Mouse (Mus musculus) stomach, embryonic 15.5 days (tissue): Measurements from ENCODE around the gene Vamp1. TPM values are rescaled to one million over a fixed set of nuclear protein-coding genes. Genes with fewer than 3 reads are reported as not detected.

Experiments used
- microRNA-seq: library from miRNA; unstranded; fragments of <30 nt; microRNA quantifications from one replicate; pipeline ENCODE4, GENCODE M21; 2016
- polyA plus RNA-seq: library from polyadenylated mRNA; unstranded; fragments of >200 nt; fragmentation: Nextera tagmentation; extraction: Ambion mirVana; gene quantifications from 2 replicates; pipeline ENCODE4 v1.2.1, GENCODE M21; 2015

Gene Vamp1
- polyA plus RNA-seq, 1 experiment from 2014 or later: 6.0 TPM

Small RNAs within 50 kb of the gene (microRNA-seq; reads per million reads assigned to microRNA genes)
- gene Mir3098: not detected
- gene Mir8113: not detected

Other genes starting within 250 kb of the Vamp1 start
- 3.8 and 4.3 TPM in 2 replicates for gene Pianp, start 218.9 kb upstream of the Vamp1 start, polyA plus RNA-seq
- 17.2 and 19.4 TPM in 2 replicates for gene Zfp384, start 206.4 kb upstream of the Vamp1 start, polyA plus RNA-seq
- 102 and 115 TPM in 2 replicates for gene Ing4, start 175.8 kb upstream of the Vamp1 start, polyA plus RNA-seq
- gene Acrbp, start 165.9 kb upstream of the Vamp1 start, polyA plus RNA-seq: 9.9 and 11.8 TPM in 2 replicates
- 4.6 and 5.0 TPM in 2 replicates for gene Lpar5, start 147.6 kb upstream of the Vamp1 start, polyA plus RNA-seq
- 58.6 and 62.3 TPM in 2 replicates for gene Chd4, start 119.6 kb upstream of the Vamp1 start, polyA plus RNA-seq
- gene Nop2, start 83.6 kb upstream of the Vamp1 start, polyA plus RNA-seq: 55.6 and 60.1 TPM in 2 replicates
- gene Iffo1, start 70.3 kb upstream of the Vamp1 start, polyA plus RNA-seq: 8.2 and 9.0 TPM in 2 replicates
- 1,509 and 1,865 TPM in 2 replicates for gene Gapdh, start 49.1 kb upstream of the Vamp1 start, polyA plus RNA-seq
- 107 and 108 TPM in 2 replicates for gene Ncapd2, start 23.9 kb upstream of the Vamp1 start, polyA plus RNA-seq
- gene Mrpl51, start 23.8 kb upstream of the Vamp1 start, polyA plus RNA-seq: 231 and 236 TPM in 2 replicates
- gene Tapbpl, start 16.3 kb downstream of the Vamp1 start, polyA plus RNA-seq: 8.0 and 8.8 TPM in 2 replicates
- 2.2 and 2.5 TPM in 2 replicates for gene Cd27, start 21.5 kb downstream of the Vamp1 start, polyA plus RNA-seq
- 0.12 TPM in 2 replicates for gene Tuba3a, start 70.5 kb downstream of the Vamp1 start, polyA plus RNA-seq
- gene Ltbr, start 98.3 kb downstream of the Vamp1 start, polyA plus RNA-seq: 62.7 and 64.5 TPM in 2 replicates
- 3.1 and 3.8 TPM in 2 replicates for gene Scnn1a, start 105.1 kb downstream of the Vamp1 start, polyA plus RNA-seq
- 67.6 and 69.5 TPM in 2 replicates for gene Tnfrsf1a, start 133.8 kb downstream of the Vamp1 start, polyA plus RNA-seq
- gene Plekhg6, start 165.2 kb downstream of the Vamp1 start, polyA plus RNA-seq: 3.1 and 3.9 TPM in 2 replicates